Mouse (Mus musculus) lung, adult 18-20 months (tissue): ENCODE results near the gene Zfp113.
A peak's percentile ranks its signal among the peaks of the same experiment; 100 is the strongest.

Source experiments
- DNase-seq, 2 experiments: peaks; one replicate each; pipeline ENCODE4 v3.0.0; 2022; ENCODE audit warnings: mixed read lengths in 2 of 2

Zfp113 gene

DNA sequence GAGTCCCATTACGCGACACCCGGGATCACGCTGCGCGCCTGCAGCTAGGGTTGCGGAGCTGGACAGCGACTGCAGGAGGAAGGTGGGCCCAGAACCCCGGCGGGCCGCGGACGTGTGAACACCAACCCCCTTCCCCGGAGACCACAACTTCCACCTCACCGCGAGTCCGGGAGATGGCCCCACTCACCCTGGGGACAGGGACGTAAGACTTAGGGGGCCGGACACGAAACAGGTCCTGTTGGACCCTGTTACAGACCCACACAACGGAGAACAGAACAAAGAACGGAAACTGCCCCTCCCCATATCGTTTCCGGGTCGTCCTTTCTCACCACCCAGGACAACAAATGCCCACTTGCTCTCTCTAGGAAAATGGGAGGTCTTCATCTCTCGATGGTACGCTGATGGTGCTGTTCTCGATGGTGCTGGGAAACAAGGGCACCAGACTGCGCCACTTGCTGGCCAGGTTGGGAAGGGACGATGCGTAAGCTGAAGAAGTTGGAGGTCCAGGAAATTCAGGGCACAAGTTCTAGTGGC lies at the start of gene Zfp113:
TSS of gene Zfp113 (minus strand) at position 302 of the 534 bp plus-strand sequence.
- DNase-seq, result peak; percentile 90 to 95

DNA sequence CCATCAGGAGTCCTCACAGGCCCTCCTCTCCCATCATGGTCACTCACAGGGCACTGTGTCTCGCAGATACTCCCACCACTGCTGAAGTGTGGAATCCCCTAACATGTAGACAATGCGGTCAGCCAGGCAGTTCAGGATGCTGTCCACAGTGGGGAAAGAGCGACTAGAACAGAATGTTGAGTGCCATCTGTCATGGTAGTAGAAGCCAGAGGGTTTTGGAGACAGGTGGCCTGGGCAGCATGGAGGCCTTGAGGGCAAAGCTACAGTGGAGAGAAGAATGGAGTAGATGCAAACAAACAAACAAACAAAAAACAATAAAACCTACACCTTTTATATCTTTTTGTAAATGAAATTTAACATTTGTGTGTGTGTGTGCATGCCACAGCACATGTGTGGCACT lies 46.5 kb upstream of the Zfp113 start:
- no peak for DNase-seq

- no peak for DNase-seq
These were observed 44.0 kb upstream of the Zfp113 start for GRCm38 (mm10) chr5:138199576-138199975.

DNA sequence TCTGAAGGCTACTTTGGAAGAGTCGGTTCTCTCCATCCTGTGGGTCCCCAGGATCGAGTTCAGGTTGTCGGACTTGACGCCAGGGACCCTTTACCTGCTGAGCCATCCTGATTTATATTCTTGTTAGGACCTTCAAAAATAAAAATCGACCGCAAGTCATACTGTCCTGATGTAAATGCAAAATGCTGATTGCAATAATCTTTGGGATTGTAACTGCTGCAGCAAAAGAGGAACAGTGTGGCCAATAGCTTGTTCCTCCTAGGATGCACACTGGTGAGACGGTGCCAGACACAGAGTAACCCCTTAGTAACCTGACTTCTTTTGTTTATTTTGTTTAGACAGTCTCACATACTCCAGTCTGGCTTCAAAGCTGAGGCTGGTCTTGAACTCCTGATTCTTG lies 39.9 kb upstream of the Zfp113 start:
- no peak for DNase-seq

DNA sequence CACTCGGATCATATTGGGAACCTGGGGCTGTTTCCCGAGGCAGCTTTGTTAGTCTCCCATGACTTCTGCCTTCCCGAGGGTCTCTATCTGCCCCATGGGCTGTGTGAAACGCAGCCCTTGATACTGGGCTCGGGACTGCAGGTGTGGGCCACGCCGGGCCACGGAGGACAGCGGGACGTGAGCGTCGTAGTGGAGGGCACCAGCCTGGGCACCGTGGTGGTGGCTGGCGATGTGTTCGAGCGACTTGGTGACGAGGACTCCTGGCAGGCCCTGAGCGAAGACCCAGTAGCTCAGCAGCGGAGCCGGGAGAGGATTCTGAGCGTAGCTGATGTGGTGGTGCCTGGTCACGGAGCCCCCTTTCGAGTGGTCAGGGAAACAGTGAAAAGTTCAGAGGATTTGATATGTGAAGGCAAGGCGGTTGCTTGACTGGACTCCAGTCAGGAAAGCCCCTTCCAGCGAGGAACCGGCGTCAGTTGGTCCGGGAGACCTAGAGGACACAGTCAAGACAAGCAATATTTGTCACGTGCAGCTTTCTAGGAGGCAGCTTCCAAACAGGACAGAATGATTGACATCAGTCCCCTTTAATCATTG lies 39.3 kb upstream of the Zfp113 start:
- peak in 1 of 2 experiments; percentile 30 for DNase-seq

- DNase-seq, result peak; percentile 87
These were observed 38.5 kb upstream of the Zfp113 start, which contains the start of gene Mblac1 for GRCm38 (mm10) chr5:138193771-138194727. Gene Mblac1, plus strand, starts transcription at chr5:138194314.

- peak; percentile 75 to 77 for DNase-seq
These were observed 32.2 kb upstream of the Zfp113 start for GRCm38 (mm10) chr5:138187661-138188306.

DNA sequence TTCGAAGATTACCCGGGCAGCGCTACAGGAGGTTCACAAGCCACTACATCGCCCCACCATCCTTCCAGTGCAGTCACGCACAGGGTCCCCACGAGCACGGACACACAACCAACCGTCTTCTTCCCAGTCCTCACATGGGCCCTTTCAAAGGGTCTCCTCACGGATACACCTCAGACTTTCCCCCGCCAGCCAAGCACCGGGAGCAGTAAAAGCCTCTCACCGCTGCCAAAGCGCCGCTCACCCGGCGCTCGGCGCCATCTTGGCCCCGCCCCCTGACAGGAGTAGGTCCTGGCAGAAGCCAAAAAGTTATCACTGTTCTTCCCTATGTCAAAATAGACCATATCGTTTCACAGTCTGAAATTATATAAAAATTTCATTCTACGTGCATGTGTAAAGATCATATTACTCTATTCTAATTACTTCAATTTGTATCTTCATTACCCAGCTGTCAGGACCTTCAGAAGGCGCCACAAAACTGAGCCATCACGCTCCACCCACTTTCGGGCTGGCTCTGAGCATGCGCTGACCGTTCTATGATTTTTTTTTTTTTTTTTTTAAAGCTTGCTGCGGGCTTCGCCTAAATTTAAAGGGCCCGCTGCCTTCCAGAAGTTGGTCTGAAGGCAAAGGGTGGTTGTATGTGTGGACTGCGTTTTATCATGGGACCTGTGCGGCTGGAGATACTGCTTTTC lies 31.6 kb upstream of the Zfp113 start, which contains the start of the genes Taf6 and Cnpy4:
TSS of gene Taf6 (minus strand) at position 502 of the 689 bp plus-strand sequence.
TSS of gene Cnpy4 (plus strand) at position 536 of the 689 bp plus-strand sequence.
- DNase-seq, result peak; percentile 86 to 89

GRCm38 (mm10) chr5:138173217-138173616 lies 17.7 kb upstream of the Zfp113 start:
- DNase-seq, result no peak

- DNase-seq, result peak; percentile 99
These were observed 16.3 kb upstream of the Zfp113 start, which contains the start of the genes Ap4m1 and Mcm7 for GRCm38 (mm10) chr5:138171695-138172491. Gene Ap4m1, plus strand, starts transcription at chr5:138172002. Gene Mcm7, minus strand, starts transcription at chr5:138172422.

DNA sequence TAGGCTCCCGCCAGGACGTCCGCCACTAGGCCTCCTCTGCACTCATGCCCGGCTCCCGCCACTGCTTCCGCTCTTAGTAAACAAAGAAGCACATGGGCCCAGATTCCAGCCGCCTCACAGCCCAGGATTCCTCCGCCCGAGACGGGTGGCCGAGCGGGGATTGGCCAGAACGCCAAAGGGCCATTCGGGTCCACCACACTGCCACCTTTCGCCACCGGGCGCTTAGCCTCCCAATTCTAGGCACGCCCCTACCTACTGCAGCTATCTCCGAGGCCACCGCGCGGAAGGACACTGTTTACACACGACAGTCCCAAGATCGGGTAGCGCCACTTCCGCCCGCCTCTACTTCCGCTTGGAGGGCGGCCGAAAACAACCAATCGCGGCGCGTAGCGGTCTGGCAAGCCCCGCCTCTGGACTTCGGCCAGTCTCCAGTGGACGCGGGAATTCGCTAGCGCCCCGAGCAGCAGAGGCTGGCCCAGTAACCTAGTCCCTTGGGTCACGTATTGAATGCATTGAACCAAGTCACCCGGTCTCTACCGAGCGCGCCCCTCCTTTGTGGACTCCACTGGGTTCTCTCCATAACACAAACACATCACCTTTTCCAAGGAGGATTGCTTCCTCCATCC lies 15.5 kb upstream of the Zfp113 start:
- DNase-seq, result peak; percentile 96 to 97

DNA sequence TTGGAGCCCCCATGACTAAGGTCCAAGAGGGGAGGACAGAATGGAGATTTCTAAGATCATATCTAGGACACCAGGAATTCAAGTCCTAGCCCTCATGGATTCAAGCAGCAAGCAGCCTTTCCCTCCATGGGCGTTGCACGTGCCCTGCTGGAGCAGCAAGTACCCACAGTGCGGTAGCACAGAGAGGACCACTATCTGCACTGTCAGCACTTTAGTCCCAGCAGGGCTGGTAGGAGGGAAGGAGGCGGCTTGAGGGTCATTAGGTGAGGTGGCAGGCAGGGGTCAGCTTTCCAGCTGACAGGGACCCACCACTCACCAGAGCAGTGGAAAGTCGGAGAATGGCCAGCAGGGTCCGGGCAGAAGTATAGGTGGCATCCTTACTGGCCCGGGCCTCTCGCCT lies 10.1 kb upstream of the Zfp113 start:
- no peak for DNase-seq

GRCm38 (mm10) chr5:138163610-138164009 lies 8.1 kb upstream of the Zfp113 start:
- DNase-seq, result no peak

- DNase-seq, result no peak
These were observed 7.5 kb upstream of the Zfp113 start for GRCm38 (mm10) chr5:138163046-138163445.

- DNase-seq, result peak; percentile 94 to 95
These were observed 5.5 kb upstream of the Zfp113 start, which contains the start of gene Cops6 for GRCm38 (mm10) chr5:138160842-138161665. Gene Cops6, plus strand, starts transcription at chr5:138161071.

DNA sequence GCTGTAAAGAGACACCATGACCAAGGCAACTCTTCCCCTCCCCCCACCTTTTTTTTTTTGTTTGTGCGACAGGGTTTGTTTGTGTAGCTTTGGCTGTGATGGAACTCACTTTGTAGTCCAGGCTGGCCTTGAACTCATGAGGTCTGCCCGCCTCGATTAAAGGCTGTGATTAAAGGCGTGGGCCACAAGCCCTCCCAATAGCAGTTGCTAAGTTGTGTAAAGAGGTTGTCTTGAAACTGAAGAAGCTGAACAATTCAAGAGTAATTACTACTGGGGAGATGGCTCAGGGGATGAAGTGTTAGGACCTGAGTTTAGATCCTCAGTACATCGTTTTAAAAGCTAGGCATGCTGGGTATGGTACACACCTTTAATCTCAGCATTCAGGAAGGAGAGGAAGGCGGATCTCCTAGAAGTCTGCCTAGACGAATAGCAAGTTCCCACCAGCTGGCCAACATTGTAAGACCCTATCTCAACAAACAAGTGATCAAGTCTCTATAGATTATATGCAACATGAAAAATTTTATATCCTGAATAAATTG lies 4.7 kb upstream of the Zfp113 start:
- no peak for DNase-seq

DNA sequence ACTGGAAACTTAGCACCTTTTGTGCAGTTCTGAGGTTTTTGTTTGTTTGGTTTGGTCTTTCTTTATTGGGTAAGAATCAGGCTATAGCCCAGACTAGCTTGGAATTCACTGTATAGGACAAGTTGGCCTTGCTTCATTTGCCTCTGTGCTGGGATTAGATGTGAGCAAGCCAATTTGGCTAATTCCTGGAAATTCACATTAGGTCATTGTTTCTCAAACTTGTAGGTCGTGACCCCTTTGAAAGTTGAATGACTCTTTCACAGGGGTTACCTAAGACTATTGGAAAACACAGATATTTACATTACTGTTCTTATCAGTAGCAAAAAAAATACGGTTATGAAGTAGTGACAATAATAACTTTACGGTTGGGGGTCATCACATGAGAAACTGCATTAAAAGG lies 1.2 kb downstream of the Zfp113 start:
- DNase-seq, result no peak

- no peak for DNase-seq
These were observed 17.0 kb downstream of the Zfp113 start for GRCm38 (mm10) chr5:138138585-138138984.

- DNase-seq, result peak in 1 of 2 experiments; percentile 30
These were observed 17.5 kb downstream of the Zfp113 start for GRCm38 (mm10) chr5:138137935-138138549.
